Mouse (Mus musculus) left cerebral cortex, postnatal 25 days (tissue): ENCODE measurements around the gene Hist1h4h. TPM values are rescaled to one million over a fixed set of nuclear protein-coding genes. Genes with fewer than 3 reads are reported as not detected.
"Not testable (repeated sequence)": the region's sequence is repeated elsewhere in the genome, so short reads cannot be mapped to it uniquely, and the experiment has no call there.

Source experiments
- DNase-seq, 2 experiments: peaks; one replicate each; pipeline ENCODE4 v3.0.0; 2022; ENCODE audit warnings: low spot score in 2 of 2, mixed read lengths in 1 of 2
- intact Hi-C: fragments of 180-260 bp; cut with DNase I; formaldehyde crosslinking; loops from one replicate; pipeline ENCODE4 v1.15.1; 2025
- total RNA-seq, 2 experiments: library from RNA; stranded (reverse); gene quantifications; 2 replicates each; pipeline ENCODE4 v1.2.3; 2021

Hist1h4h gene
- total RNA-seq, 2 experiments from 2014 or later, result 300 to 349 TPM

- DNase-seq, result peak; percentile 86 to 95
- intact Hi-C loops, result no loop called here
These were observed 13.3 kb downstream of the Hist1h4h start, which contains the start of gene Hist1h3f for GRCm38 (mm10) chr13:23543965-23544786. TSS of gene Hist1h3f (plus strand) at chr13:23544052.

DNA sequence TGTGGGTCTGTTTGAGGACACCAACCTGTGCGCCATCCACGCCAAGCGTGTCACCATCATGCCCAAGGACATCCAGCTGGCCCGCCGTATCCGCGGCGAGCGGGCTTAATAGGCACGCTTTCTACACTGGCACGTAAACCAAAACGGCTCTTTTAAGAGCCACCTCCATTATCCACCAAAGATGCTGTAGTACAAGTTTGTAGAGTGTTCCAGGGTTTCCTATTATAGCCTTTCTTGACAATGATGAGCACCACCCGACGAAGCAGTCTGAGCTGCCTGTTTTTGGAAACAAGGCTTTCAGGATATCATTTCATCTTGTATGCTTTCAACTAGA, 13.9 kb downstream of the Hist1h4h start:
- DNase-seq, result peak in 1 of 2 experiments; percentile 30
- intact Hi-C loops, result not testable (repeated sequence)

- intact Hi-C loops, result no loop called here
- no peak for DNase-seq
These were observed 15.8 kb downstream of the Hist1h4h start for GRCm38 (mm10) chr13:23546694-23547093.

- no peak for DNase-seq
- intact Hi-C loops, result no loop called here
These were observed 19.9 kb downstream of the Hist1h4h start for GRCm38 (mm10) chr13:23550761-23551145.

DNA sequence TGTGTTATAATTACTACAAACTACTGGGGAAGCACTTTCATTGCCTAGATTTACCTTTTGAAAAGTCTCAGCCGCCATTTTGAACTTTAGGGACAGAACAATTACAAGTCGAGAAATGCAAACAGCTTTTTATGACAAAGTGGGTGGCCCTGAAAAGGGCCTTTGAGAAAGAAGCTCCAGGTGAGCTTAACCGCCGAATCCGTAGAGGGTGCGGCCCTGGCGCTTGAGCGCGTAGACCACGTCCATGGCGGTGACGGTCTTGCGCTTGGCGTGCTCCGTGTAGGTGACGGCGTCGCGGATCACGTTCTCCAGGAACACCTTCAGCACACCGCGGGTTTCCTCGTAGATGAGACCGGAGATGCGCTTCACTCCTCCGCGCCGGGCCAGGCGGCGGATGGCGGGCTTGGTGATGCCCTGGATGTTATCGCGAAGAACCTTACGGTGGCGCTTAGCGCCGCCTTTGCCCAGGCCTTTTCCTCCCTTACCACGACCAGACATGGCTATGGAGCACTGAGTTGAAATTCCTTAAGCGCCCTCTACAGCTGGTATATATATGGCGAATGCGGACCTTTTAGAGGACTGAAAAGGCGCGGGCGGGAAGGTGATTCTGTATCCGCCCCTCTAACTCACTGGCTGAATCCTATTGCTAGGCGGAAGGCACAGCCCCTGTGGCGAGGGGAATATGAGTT, 20.4 kb downstream of the Hist1h4h start, which contains the start of gene Hist1h4f:
Gene Hist1h4f, minus strand, starts transcription at position 503 of the 689 bp plus-strand sequence.
- intact Hi-C loops, result not testable (repeated sequence)

DNA sequence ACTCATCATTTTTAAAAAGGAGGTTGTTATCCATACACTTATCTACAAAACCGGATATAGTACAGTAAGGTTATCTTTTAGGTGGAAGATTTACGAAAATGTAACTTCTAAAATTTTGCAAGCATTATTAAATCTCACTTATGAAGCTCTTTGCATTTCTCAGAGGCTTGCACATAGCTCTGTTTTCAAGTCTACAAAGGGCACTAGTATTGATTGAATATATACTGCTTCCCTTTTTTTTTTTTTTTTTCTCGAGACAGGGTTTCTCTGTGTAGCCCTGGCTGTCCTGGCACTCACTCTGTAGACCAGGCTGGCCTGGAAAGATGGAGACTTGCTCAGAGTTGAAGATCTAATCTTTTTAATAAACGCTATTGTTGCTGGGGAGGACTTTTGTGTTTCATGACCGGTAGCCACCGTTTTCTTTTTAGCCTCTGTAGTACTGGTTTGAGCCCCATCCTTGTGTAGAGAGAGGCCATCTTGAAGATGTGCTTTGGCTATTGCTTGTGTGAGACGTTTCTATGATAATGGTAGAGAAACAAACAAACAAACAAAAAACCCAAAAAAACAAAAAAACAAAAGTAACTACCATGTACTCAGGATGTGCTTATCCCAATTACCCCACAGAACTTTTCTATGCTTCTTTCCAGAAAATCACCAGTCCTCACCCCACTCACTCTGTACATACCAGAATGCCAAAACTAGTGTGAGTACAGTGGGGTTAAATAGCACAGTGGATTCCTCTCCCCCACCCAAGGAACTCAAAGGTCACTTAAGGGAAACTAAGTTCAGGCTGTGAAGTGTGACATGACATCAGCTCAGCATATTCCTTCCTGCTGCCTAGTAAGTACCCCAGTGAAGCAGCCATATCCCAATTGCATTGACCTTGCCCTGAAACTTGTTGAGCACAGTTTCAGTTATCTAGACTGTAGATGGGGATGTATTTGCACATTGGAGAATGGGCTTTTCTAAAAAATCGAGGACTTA, 21.4 kb downstream of the Hist1h4h start:
- DNase-seq, result no peak
- intact Hi-C loops, result no loop called here

More for the DNA sequence above, 20.4 kb downstream of the Hist1h4h start, which contains the start of gene Hist1h4f:
- peak; percentile 93 to 98 for DNase-seq

GRCm38 (mm10) chr13:23552962-23553361, 22.1 kb downstream of the Hist1h4h start, which contains the start of gene Hist1h1d:
TSS of gene Hist1h1d (plus strand) at chr13:23553262.
- DNase-seq, result no peak
- intact Hi-C loops, result no loop called here

DNA sequence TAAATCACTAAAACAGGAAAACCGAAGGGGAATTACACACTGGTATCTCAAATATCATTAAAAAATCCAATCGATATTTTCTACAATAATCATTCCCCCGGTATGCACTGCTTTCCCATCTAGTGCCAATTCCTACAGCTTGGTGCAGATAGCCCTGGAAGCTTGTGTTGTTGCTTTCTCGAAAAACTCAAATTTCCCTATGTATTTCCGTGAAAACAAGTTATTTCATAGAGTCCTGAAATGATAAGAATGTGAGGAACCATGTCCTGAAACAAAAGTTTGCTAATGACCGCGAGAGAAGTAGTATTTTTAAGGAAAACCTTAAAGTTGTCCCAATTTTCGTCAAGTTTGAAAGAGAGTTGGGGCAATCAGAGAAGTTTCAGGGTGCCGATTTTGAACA, 23.5 kb downstream of the Hist1h4h start:
- intact Hi-C loops, result no loop called here
- no peak for DNase-seq

DNA sequence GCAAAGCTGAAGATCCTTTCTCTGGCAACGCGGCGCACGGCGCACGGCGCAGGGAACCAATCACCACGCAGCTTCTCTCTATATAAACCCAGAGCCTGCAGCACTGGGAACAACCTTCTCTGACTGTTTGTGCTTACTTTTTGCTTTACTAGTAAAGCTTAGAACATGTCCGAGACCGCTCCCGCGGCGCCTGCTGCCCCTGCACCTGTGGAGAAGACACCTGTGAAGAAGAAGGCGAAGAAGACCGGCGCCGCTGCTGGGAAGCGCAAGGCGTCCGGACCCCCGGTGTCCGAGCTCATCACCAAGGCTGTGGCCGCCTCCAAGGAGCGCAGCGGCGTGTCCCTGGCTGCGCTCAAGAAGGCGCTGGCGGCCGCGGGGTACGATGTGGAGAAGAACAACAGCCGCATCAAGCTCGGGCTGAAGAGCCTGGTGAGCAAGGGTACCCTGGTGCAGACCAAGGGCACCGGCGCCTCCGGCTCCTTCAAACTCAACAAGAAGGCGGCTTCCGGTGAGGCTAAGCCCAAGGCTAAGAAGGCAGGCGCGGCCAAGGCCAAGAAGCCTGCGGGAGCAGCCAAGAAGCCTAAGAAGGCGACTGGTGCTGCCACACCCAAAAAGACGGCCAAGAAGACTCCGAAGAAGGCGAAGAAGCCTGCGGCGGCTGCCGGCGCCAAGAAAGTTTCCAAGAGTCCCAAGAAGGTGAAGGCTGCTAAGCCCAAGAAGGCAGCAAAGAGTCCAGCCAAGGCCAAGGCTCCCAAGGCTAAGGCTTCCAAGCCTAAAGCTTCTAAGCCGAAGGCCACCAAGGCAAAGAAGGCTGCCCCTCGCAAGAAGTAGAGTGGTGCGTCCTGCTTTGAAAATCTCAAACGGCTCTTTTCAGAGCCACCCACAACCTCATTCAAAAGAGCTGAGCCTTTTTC, 24.3 kb downstream of the Hist1h4h start:
- intact Hi-C loops, result no loop called here
- DNase-seq, result peak; percentile 82 to 90

- intact Hi-C loops, result no loop called here
These were observed 25.1 kb downstream of the Hist1h4h start for GRCm38 (mm10) chr13:23555839-23556416.

GRCm38 (mm10) chr13:23556906-23557305, 26.1 kb downstream of the Hist1h4h start:
- intact Hi-C loops, result no loop called here

More at GRCm38 (mm10) chr13:23555839-23556416, 25.1 kb downstream of the Hist1h4h start:
- DNase-seq, result peak; percentile 80 to 95

DNA sequence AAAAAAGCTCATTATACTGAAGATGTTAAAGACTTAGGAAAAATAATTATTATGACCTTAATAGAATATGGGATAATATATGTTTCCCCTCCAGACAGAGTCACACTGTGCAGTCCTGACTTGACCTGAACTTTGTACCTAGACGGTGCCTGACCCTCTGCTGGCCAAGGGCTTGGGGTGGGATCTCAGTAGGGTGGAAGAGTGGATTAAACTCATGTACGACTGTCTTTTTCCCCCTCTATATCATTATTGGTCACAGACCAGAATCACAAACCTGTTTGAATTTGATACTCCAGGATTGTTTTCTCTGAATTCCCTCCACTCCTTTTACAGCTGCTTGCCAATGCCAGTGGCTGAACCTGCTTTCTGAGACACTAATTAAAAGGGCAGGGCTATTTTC, 29.8 kb downstream of the Hist1h4h start:
- intact Hi-C loops, DNase-seq: not testable (repeated sequence)

More at GRCm38 (mm10) chr13:23556906-23557305, 26.1 kb downstream of the Hist1h4h start:
- DNase-seq, result no peak

DNA sequence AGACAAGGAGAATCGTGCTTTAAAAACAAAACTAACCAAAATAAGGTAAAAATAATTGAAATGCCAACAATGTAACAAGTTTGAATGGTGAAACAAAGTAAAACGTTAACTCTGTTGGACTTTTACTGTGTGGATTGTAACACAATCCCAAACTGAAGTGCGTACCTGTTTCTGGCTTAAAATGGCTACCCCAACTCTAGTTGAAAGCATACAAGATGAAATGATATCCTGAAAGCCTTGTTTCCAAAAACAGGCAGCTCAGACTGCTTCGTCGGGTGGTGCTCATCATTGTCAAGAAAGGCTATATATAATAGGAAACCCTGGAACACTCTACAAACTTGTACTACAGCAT, 30.7 kb downstream of the Hist1h4h start:
- intact Hi-C loops, DNase-seq: not testable (repeated sequence)

DNA sequence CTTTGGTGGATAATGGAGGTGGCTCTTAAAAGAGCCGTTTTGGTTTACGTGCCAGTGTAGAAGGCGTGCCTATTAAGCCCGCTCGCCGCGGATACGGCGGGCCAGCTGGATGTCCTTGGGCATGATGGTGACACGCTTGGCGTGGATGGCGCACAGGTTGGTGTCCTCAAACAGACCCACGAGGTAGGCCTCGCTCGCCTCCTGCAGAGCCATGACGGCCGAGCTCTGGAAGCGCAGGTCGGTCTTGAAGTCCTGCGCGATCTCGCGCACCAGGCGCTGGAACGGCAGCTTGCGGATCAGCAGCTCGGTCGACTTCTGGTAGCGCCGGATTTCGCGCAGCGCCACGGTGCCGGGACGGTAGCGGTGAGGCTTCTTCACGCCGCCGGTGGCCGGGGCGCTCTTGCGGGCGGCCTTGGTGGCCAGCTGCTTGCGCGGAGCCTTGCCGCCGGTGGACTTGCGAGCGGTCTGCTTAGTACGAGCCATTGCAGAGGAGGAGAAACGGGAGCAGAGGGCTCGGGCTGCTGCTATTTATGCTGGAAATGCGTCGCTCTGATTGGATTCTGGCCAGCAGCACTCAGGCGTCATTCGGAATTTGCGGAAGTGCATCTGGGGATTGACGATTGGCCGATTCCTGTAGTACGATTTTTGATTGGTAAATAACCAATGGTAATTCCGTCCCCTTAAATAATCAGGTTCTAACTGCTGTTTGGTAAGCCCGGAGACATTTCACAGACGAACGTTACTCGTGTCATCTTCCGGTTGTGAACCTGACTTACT, 31.2 kb downstream of the Hist1h4h start, which contains the start of gene Hist1h3e:
Gene Hist1h3e, minus strand, starts transcription at position 487 of the 777 bp plus-strand sequence.
- peak; percentile 95 to 98 for DNase-seq
- intact Hi-C loops, result not testable (repeated sequence)

DNA sequence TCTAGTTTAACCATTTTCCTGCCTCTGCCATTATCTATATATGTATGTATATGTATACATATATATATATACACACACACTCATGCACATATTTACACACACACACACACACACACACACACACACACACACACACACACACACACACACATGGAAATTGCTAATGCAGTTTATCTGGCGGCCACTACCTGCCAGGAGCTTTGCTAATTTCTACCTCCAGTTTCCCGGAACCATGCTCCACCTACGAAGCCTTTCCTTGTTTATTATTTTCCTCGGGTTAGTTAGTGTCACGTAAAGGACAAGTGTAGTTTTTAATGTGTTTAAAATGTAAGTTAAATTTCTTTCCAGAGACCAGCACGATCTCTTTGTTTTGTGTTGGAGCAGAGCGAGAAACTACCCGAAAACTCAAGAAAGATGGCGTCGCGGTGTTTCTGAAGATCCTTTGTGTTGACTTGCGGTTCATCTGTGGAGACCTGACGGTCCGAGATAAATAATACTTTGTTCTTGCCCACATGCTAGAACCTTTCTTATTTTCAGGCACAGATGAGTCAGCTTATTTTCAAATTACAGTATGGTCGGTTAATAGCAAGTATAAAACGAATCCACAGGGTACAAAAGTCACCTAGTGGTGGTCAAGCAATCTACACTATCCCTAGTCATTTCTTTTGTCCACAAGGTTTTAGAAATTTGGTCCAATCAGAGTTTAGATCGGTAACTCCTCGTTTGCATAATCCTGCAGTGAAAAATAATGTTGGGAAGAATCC, 32.0 kb downstream of the Hist1h4h start:
- intact Hi-C loops, result no loop called here
- peak; percentile 57 to 69 for DNase-seq

DNA sequence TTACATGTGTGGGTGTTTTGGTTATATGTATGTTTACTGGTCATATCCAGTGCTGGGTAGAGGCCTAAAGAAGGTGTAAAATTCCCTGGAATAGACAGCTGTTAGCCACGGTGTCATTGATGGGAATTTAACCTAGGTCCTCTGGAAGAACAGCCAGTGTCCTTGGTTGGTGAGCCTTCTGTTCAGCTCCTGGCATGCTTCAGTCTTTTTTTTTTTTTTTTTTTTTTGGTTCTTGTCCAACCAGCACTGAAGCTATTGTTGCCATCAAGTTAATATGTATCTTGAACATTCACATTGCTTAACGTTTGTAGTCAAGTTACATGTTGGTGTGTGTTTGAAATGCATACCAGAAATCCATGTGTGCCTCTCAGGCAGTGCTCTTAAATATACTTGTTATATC, 33.6 kb downstream of the Hist1h4h start:
- no peak for DNase-seq
- intact Hi-C loops, result no loop called here
